Mouse (Mus musculus) MEL (cell line): ENCODE data around the gene Klk1b26.

Source experiments
- MAZ ChIP-seq: IDR thresholded peaks from 2 replicates; pipeline ENCODE4 v1.6.1; 2012; ENCODE audit warnings: low read depth, mild to moderate bottlenecking, inconsistent platforms, low read length, improper control_type of control experiment
- POLR2A ChIP-seq, 2 experiments: IDR thresholded peaks; 2 replicates each; pipeline ENCODE4 v1.6.1; 2011 to 2012; ENCODE audit warnings: low read length in 2 of 2, mild to moderate bottlenecking in 2 of 2, control low read depth in 1 of 2, improper control_type of control experiment in 1 of 2, low read depth in 1 of 2, moderate library complexity in 1 of 2; ENCODE audit not compliant: control insufficient read depth in 1 of 2, insufficient read depth in 1 of 2, poor library complexity in 1 of 2

DNA sequence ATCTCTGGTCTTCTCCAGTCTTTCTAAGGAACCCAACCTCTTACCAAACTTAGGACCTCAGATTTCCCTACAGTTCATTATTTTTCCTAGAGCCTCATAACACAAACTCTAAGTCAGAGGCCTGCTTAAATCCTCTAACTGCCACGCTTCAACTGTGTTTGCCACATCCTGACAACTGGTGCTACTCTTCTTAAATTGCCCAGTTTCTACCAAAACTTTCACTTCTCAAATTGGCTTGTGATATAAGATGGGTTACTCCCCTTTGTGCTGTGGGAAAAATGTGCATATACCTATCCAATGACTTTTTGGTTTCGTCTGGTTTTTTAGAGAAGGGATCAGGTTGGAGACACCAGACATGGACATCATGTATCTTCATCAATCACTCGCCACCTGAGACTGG is 44.9 kb upstream of the Klk1b26 start:
- no peak for TF ChIP-seq MAZ
- TF ChIP-seq POLR2A (IDR thresholded peaks at IDR 0.05; ENCODE audit: control insufficient read depth in 1 of 2, insufficient read depth in 1 of 2, low read depth in 1 of 2, low read length in 2 of 2, poor library complexity in 1 of 2) = no peak
